Mouse (Mus musculus) thymus, adult 2 months (tissue): Measurements from ENCODE around the gene Abca8b. TPM values are rescaled to one million over a fixed set of nuclear protein-coding genes. Genes with fewer than 3 reads are reported as not detected.

Source experiments
- DNase-seq: peaks from one replicate; pipeline ENCODE4 v3.0.0; 2021
- H3K27ac ChIP-seq: fragments of 200-500 bp; 2 replicates; pipeline ENCODE4 v1.5.1; 2012; ENCODE audit warnings: low read length, control low read depth; ENCODE audit not compliant: control insufficient read depth, insufficient read depth
- H3K27me3 ChIP-seq: fragments of 200-500 bp; 2 replicates; pipeline ENCODE4 v1.6.1; 2012; ENCODE audit warnings: mild to moderate bottlenecking, low read length, moderate library complexity, mixed read lengths; ENCODE audit not compliant: control insufficient read depth, insufficient read depth
- H3K36me3 ChIP-seq: fragments of 200-500 bp; 2 replicates; pipeline ENCODE4 v1.6.1; 2012; ENCODE audit warnings: mild to moderate bottlenecking, low read length, moderate library complexity; ENCODE audit not compliant: control insufficient read depth, insufficient read depth
- H3K4me1 ChIP-seq: fragments of 200-500 bp; replicated peaks from 2 replicates; pipeline ENCODE4 v1.6.1; 2012; ENCODE audit warnings: low read length; ENCODE audit not compliant: control insufficient read depth, insufficient read depth
- H3K4me3 ChIP-seq: fragments of 200-500 bp; 2 replicates; pipeline ENCODE4 v1.5.1; 2012; ENCODE audit warnings: mild to moderate bottlenecking, low read length, control low read depth, moderate library complexity; ENCODE audit not compliant: control insufficient read depth, insufficient read depth
- CTCF ChIP-seq: fragments of 200-500 bp; IDR thresholded peaks from 2 replicates; pipeline ENCODE4 v1.5.1; 2012; ENCODE audit warnings: mild to moderate bottlenecking, control low read depth, low read length, moderate library complexity, borderline replicate concordance; ENCODE audit not compliant: control insufficient read depth, poor library complexity, insufficient read depth; ENCODE audit errors: extremely low read depth
- POLR2A ChIP-seq: fragments of 200-500 bp; IDR thresholded peaks from 2 replicates; pipeline ENCODE4 v1.6.1; 2012; ENCODE audit warnings: mild to moderate bottlenecking, low read length, control low read depth, moderate library complexity; ENCODE audit not compliant: control insufficient read depth, poor library complexity, insufficient read depth; ENCODE audit errors: extremely low read depth
- WGBS: fragments of 180-500 bp; shearing (Covaris S2); methylation state at CpG from one replicate; pipeline ENCODE4 v1.1.7; 2018; 5-methylcytosine and 5-hydroxymethylcytosine counted together
- polyA plus RNA-seq: library from polyadenylated mRNA; depleted of rRNA; stranded (reverse); fragments of >200 nt; gene quantifications from 2 replicates; pipeline ENCODE4 v1.2.3, GENCODE M21; 2012; rRNA removed

Abca8b gene
- polyA plus RNA-seq, result 0.15 and 0.46 TPM in 2 replicates

- no peak within 1 kb of the TSS for H3K4me3 ChIP-seq
- 1% methylated on average over 15 of the region's 15 CpGs for whole genome bisulfite sequencing
- no peaks in the 10 kb centered on the region for H3K36me3 ChIP-seq
- H3K4me1 ChIP-seq, result no peaks in the 10 kb centered on the region
- no peak within 1 kb of the TSS for H3K27ac ChIP-seq
- H3K27me3 ChIP-seq, result no peaks in the 10 kb centered on the region
- TF ChIP-seq POLR2A (no peak), CTCF (no peak)
- no peak for DNase-seq
These were observed at the start of gene Abca8b for GRCm38 (mm10) chr11:109995624-109996023. Abca8b (minus strand) TSS chr11:109995845.

GRCm38 (mm10) chr11:110037795-110038194 lies 42.1 kb upstream of the Abca8b start:
- Histone ChIP-seq H3K4me1 (no peaks in the 10 kb centered on the region), H3K27ac (no peak overlapping the region), H3K27me3 (no peaks in the 10 kb centered on the region), H3K4me3 (no peak overlapping the region), H3K36me3 (no peaks in the 10 kb centered on the region)
- TF ChIP-seq POLR2A (no peak), CTCF (no peak)
- WGBS, result 94% methylated on average over 2 of the region's 2 CpGs
- DNase-seq, result no peak

DNA sequence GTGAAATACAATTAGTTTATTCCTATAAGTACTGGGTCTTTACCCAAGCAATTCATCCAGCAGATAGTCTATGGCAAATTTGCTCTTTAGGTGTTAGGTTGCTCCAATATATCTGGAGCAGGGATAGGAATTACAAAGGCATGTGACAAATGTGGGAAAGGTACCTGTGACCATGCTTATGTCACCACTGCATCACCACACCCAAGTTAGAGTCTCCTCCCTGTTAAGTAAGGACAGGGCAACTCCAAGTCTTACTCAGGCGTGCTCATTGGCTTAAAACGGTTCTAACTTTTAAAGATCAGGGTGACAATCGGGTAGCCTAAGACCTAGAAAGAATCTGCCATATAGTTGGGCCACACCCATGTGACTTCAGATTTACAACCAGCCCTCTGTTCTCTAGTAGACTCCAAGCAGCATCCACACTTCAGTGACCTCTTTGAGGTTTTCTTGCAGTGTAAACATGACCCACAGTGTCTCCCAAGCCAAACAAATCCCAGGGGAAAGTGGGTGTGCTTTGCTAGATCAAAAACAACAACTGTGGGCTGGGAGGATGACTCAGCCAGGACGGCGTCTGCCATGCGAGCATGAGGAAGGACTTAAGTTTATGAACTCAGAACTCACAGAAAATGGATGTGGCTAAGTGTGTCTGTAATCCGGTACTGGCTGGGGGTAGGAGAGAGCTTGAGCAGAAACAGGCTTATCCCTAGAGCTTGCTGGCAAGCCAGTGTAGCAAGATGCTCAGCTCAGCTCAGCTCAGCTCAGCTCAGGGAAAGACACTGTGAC lies 33.5 kb upstream of the Abca8b start:
- Histone ChIP-seq H3K27ac (no peak overlapping the region), H3K4me1 (no peaks in the 10 kb centered on the region), H3K36me3 (no peaks in the 10 kb centered on the region), H3K27me3 (no peaks in the 10 kb centered on the region), H3K4me3 (no peak overlapping the region)
- 62% methylated on average over 7 of the region's 7 CpGs for WGBS
- DNase-seq, result no peak
- no peak for TF ChIP-seq CTCF
- TF ChIP-seq POLR2A, result no peak

- no peak overlapping the region for H3K4me3 ChIP-seq
- no peaks in the 10 kb centered on the region for H3K4me1 ChIP-seq
- H3K27ac ChIP-seq, result no peak overlapping the region
- DNase-seq, result no peak
- TF ChIP-seq POLR2A (no peak), CTCF (no peak)
- WGBS, result 83% methylated on average over 2 of the region's 2 CpGs
- no peaks in the 10 kb centered on the region for H3K36me3 ChIP-seq
- H3K27me3 ChIP-seq, result no peaks in the 10 kb centered on the region
These were observed 15.3 kb upstream of the Abca8b start for GRCm38 (mm10) chr11:110010836-110011546.

DNA sequence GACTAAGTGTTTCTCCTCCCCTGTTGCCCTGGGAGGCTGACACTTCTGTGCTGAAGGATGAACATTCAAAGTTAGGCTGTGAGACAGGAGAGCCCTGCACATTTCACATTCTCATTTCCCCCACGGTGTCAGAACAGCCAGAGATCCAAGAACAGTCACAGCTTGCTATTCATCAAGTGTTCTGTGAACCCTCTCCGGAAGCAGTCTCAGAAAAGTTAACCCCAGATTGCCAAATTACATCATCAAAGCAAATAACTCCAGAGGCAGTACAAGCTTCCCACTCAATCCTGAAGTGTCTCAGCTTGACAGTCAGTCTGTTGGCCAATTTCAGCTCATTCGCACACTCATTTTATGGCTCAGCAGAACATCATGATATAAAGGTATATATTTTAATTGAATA lies 632 bp downstream of the Abca8b start:
- Histone ChIP-seq H3K4me1 (no peaks in the 10 kb centered on the region), H3K36me3 (no peaks in the 10 kb centered on the region), H3K27ac (no peak overlapping the region), H3K27me3 (no peaks in the 10 kb centered on the region), H3K4me3 (no peak overlapping the region)
- WGBS, result 9% methylated on average over 3 of the region's 3 CpGs
- DNase-seq, result no peak
- TF ChIP-seq CTCF (no peak), POLR2A (no peak)

DNA sequence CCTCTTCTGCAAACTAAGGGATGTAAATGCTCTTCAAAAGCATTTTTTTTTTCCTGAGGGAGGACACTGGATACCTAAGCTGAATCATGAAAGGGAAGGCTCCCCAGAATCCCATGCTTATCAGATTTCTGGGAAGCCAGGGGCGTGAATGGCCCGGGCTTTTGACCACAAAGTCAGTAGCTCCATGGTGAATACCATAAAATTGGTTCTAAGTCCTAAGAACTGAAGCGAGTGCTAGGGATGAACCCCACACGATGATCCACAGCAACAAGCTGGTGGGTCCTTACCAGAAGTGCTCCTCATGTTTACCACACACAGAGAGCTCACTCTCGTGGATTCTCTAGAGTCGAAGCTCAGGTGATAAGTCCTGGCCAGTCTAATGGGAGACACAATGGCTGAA lies 1.6 kb downstream of the Abca8b start:
- Histone ChIP-seq H3K27ac (no peak overlapping the region), H3K27me3 (no peaks in the 10 kb centered on the region), H3K4me1 (no peaks in the 10 kb centered on the region), H3K36me3 (no peaks in the 10 kb centered on the region), H3K4me3 (no peak overlapping the region)
- TF ChIP-seq POLR2A, result no peak
- TF ChIP-seq CTCF, result no peak
- no peak for DNase-seq
- WGBS, result 61% methylated on average over 6 of the region's 6 CpGs

GRCm38 (mm10) chr11:109991270-109991669 lies 4.4 kb downstream of the Abca8b start:
- 31% methylated on average over 3 of the region's 3 CpGs for WGBS
- H3K27me3 ChIP-seq, result no peaks in the 10 kb centered on the region
- H3K27ac ChIP-seq, result no peak overlapping the region
- no peaks in the 10 kb centered on the region for H3K36me3 ChIP-seq
- no peaks in the 10 kb centered on the region for H3K4me1 ChIP-seq
- no peak overlapping the region for H3K4me3 ChIP-seq
- TF ChIP-seq POLR2A, result no peak
- TF ChIP-seq CTCF, result no peak
- no peak for DNase-seq
